Mouse (Mus musculus): Measurements from ENCODE around the gene Gm20532.

Gene Gm20532

DNA sequence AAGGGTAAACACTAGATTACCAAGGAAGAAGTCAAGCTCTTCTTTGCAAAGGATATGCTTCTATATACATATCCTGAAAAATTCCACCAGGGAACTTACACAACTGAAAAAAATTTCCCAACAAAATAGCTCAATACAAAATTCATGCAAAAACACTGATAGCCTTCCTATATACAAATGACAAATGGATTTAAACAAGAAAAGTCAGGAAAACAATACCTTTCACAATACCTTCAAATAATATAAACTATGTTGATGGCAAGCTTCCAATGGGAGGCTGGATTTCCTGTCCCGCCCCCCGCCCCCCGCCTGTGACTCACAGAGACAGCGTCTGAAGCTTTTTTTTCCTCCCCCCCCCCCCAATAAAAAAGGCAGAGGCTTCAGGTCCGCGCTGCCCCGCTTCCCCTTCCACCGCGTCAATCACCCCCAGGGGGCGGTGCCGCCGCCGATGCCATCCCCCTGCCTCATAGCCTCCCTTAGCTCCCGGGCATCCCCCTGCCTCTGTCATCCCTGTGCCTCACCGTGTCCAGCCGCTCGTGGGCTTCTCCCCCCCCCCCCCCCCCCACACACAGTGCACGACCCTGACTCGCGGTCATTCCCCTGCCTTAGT is 74.8 kb downstream of the Gm20532 start:
- peak; percentile 8 for DNase-seq

DNA sequence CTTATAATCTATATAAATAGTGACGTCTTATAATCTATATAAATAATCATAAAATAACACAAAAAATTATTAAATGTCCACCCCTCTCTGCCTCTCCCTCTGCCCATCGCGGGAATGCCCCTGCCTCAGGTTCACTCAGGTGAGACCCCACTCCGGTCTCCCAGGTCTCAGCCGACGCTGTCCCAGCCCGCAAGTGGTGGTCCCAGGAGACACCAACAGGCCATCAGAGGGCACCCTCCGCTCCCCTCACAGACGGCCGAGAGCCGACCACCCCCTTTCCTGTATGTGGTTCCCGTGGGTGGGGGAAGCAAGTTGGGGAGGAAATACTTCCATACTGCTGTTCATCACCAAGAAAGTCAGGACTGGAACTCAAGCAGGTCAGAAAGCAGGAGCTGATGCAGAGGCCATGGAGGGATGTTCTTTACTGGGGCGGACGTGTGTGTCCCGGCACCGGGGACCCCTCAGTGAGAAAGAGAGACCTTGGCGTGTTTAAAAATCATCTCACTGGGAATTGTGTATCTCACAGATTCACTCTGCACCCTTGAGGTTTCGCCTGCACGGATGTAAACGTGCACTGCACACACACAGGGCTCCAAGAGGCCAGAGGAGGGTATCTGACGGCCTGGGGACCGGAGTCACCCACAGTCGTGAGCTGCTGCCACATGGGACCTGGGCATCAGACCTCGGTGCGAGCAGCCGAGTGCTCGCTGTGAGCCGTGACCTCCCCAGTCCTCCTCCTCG is 75.5 kb downstream of the Gm20532 start:
- no peak for DNase-seq

GRCm38 (mm10) chr2:26662509-26662882 is 76.1 kb downstream of the Gm20532 start:
- no peak for DNase-seq

GRCm38 (mm10) chr2:26663112-26663511 is 76.7 kb downstream of the Gm20532 start:
- DNase-seq = no peak

GRCm38 (mm10) chr2:26663551-26663950 is 77.1 kb downstream of the Gm20532 start:
- DNase-seq = peak; percentile 56

- no peak for DNase-seq
Observed at GRCm38 (mm10) chr2:26668746-26669145, 82.3 kb downstream of the Gm20532 start.

- no peak for DNase-seq
Observed at GRCm38 (mm10) chr2:26671182-26671581, 84.7 kb downstream of the Gm20532 start, which contains the start of gene Lcn4. Lcn4 (minus strand) TSS chr2:26671282.
